Mouse (Mus musculus) MEL (cell line): Measurements from ENCODE around the gene Olfr1509.

ENCODE experiments used
- CTCF ChIP-seq, 3 experiments: IDR thresholded peaks in 2 of 3; conservative IDR thresholded peaks in 1 of 3; 2 replicates each; pipeline ENCODE4 v1.5.1; 2011 to 2012; ENCODE audit warnings: low read length in 3 of 3, low read depth in 2 of 3, mild to moderate bottlenecking in 2 of 3, improper control_type of control experiment in 1 of 3, inconsistent platforms in 1 of 3, mixed read lengths in 1 of 3, moderate library complexity in 1 of 3; ENCODE audit not compliant: control insufficient read depth in 1 of 3, insufficient read depth in 1 of 3, poor library complexity in 1 of 3, severe bottlenecking in 1 of 3
- ELF1 ChIP-seq: IDR thresholded peaks from 2 replicates; pipeline ENCODE4 v1.6.1; 2014; ENCODE audit warnings: low read depth, mild to moderate bottlenecking, inconsistent platforms, low read length, improper control_type of control experiment, moderate library complexity
- EP300 ChIP-seq, 2 experiments: IDR thresholded peaks; 2 replicates each; pipeline ENCODE4 v1.6.1; 2011; ENCODE audit warnings: improper control_type of control experiment in 2 of 2, low read length in 2 of 2, low read depth in 1 of 2, mild to moderate bottlenecking in 1 of 2
- GATA1 ChIP-seq: IDR thresholded peaks from 2 replicates; pipeline ENCODE4 v1.6.1; 2011; ENCODE audit warnings: low read depth, low read length, improper control_type of control experiment
- KAT2A ChIP-seq: conservative IDR thresholded peaks from 2 replicates; pipeline ENCODE4 v1.6.1; 2012; ENCODE audit warnings: low read depth, low read length, improper control_type of control experiment, inconsistent platforms
- MXI1 ChIP-seq: IDR thresholded peaks from 2 replicates; pipeline ENCODE4 v1.6.1; 2011; ENCODE audit warnings: mild to moderate bottlenecking, low read depth, low read length, improper control_type of control experiment
- POLR2A ChIP-seq, 2 experiments: IDR thresholded peaks; 2 replicates each; pipeline ENCODE4 v1.6.1; 2011 to 2012; ENCODE audit warnings: low read length in 2 of 2, mild to moderate bottlenecking in 2 of 2, control low read depth in 1 of 2, improper control_type of control experiment in 1 of 2, low read depth in 1 of 2, moderate library complexity in 1 of 2; ENCODE audit not compliant: control insufficient read depth in 1 of 2, insufficient read depth in 1 of 2, poor library complexity in 1 of 2
- TAL1 ChIP-seq: IDR thresholded peaks from 2 replicates; pipeline ENCODE4 v1.6.1; 2012; ENCODE audit warnings: mild to moderate bottlenecking, inconsistent platforms, low read length, moderate library complexity, mixed read lengths

DNA sequence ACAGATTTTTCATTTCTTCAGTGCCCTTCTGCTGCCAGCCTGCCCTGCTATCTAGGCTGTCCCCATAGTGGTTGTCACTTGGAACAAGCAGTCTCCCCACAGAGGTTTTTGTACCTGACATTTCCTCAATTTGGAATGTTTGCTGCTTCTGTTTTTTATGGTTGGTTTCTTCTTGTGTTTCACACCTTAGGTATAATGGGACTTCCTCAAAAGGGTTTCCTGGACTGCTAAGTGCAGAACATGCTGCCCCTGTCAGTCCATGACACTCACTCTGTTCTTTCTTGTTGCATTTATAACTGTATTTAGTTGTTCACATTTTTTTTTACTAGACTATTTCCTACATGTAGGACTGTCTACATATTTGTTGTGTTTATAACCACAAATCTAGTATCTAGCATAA is 19.1 kb downstream of the Olfr1509 start:
- TF ChIP-seq GATA1 (no peak), POLR2A (IDR thresholded peaks at IDR 0.05; ENCODE audit: control insufficient read depth in 1 of 2, insufficient read depth in 1 of 2, low read depth in 1 of 2, low read length in 2 of 2, poor library complexity in 1 of 2) (no peak), TAL1 (no peak), MXI1 (no peak), ELF1 (no peak), KAT2A (no peak), EP300 (IDR thresholded peaks at IDR 0.05; ENCODE audit: low read depth in 1 of 2, low read length in 2 of 2) (no peak), CTCF (IDR thresholded peaks at IDR 0.05 in 2 of 3, conservative IDR thresholded peaks at IDR 0.05 in 1 of 3; ENCODE audit: control insufficient read depth in 1 of 3, insufficient read depth in 1 of 3, low read depth in 2 of 3, low read length in 3 of 3, poor library complexity in 1 of 3, severe bottlenecking in 1 of 3) (no peak)
